Mouse (Mus musculus) ES-CJ7 (cell line): Measurements from ENCODE around the gene Ticam1.

Experiments
- DNase-seq: peaks from one replicate; pipeline ENCODE4 v3.0.0; 2011; ENCODE audit warnings: low read depth, low spot score

Gene Ticam1

DNA sequence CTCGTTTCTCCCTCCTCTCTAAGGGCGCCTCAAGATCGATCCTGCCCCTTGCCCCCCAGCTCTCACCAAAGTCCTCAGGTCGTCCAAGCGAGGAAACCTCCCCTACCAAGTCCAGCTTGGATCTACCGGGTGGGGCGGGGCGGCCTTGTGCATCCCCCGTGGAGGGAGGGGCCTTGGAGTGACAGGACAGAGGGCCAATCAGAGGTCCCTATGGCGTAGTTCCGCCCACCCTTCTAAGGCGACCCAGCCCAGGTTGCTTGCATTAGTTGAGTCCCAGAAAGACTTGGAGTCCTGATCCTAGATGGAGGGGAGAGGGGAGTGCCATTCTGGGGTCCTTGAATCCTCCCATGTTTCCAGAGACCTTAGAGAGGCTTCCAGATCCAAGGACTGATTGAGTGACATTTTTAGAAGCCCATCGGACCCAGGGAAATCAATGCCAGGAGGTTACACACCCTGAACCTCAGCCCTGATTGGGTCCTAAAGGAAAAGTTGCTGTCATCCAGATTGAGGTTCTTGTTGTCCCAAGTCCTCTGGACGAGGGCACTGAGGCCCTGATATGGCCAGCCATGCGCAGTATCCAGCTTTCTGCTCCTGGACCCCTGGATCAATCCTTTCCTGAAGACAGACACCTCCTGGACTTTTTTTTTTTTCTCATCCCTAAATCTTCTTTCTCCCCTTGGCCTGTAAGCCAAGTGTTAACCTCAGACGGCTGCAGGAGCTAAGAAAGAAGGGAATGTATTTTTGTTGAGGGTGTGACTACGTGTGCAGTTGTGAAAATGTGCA lies 14.0 kb upstream of the Ticam1 start:
- DNase-seq, result peak; percentile 96

DNA sequence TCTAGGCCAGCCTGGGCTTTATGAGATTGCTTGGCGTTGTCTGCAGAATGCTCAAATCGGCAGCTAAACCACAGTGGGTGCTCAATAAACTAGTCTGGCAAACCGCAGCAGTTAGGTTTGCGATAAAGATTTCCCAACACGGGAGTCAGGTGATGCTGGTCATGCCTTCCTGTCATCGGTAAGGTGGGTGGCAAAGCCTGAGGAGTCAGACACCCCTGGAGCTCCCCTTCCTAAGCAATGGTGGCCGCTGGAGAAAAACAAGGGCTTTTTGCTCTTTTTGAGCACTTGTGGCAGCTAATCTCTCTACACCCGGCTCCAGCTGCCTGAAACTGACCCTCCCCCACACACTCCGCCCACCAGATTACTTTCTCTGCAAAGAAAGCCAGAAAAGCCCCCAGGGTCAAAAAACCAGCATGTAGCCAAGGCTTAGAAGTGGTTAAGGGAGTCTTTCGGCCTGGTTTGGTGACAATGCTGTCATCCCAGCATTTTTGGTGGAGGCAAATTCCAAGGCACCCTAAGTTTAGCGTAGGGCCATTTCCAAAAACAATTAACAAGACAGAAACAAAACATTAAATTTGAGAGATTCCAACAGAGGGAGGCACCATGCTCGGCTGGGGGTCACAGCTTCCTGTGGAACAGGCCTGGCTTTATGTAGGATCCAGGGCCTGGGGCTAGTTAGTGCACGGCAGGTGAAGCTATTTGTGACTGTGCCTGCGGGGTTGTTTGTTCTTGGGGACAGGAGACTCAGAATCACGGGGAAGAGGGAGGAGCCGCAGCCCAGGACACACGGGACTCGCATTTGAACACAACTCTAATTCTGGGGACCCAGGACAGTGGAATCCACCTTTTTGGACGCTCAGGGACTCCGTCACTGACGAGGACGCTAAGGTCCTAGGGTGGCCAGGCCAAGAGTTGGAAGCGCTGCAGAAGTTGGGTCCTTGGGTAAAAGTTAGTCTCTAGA lies 13.1 kb upstream of the Ticam1 start:
- peak; percentile 88 for DNase-seq

DNA sequence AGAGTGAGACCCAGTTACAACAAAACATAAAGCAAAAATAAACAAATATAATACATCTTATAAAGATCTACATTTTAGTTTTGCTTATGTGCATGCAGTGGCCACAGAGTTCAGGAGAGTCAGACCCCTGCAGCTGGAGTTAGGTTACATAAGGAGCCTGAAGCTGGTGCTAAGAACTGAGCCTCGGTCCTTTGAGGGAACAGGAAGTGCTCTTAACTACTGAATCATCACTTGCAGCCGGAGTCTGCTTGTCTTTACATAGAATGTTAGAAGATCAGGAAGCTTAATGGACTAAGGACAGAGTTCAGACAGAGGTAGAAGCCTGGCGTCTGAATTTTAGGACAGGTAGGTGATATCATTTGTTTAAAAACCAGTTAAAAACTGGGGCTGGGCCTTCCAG lies 12.3 kb upstream of the Ticam1 start:
- DNase-seq, result no peak

DNA sequence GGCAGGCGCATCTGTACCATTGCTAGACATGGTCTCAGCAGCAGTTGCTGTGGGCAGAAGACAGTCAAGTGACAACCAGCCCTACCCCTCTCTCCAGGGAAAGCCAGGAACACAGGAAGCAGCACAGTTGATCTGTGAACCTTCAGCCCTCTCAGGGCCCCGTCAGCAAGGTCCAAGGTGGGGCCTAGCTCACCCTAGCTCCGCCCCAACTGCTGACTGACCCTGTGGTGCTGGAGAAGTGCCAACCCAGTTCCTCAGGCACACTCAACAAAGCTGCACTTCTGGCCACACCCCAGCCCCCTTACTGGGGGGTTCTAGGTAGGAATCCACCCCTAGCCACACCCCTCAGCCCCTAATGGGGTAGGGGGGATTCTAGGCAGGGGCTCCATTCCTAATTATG lies 11.2 kb upstream of the Ticam1 start:
- peak; percentile 76 for DNase-seq

DNA sequence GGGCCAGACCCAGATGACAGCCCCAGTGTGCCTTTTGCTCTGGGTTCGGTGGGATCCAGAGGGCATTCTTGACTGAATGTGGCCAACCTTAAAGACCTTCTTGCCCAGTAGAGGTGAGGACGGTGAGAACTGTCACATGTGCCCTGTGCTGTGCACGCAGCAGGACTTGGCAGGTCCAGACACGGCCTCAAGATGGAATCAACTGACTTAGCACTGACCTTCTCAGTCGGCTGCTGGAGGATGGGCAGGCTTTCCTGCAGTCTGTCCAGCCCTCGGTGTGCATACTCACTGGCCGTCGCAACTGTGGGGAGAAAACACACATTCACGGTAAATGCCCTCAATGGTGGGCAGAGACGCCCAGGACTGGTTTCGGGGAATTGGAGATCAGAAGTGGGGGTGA lies 9.4 kb upstream of the Ticam1 start:
- no peak for DNase-seq

DNA sequence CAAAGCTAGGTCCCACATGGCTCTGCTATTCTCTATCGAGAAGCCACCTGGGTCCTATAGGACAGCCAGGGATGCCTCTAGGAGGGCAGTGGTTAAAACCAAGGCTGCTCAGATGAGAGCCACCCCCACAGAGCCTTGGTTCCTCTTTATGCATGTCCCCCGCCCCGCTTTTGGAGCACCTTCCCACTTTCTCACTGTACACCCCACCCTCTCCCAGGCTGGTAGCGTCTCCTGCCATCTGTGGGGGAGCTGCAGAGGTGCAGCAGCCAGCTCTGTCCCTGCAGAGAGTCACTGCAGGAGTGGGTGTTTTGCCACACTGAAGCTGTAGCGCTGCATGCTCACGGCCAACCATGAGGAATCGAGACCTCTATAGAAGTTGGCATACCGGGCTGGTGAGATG lies 6.7 kb upstream of the Ticam1 start:
- no peak for DNase-seq

DNA sequence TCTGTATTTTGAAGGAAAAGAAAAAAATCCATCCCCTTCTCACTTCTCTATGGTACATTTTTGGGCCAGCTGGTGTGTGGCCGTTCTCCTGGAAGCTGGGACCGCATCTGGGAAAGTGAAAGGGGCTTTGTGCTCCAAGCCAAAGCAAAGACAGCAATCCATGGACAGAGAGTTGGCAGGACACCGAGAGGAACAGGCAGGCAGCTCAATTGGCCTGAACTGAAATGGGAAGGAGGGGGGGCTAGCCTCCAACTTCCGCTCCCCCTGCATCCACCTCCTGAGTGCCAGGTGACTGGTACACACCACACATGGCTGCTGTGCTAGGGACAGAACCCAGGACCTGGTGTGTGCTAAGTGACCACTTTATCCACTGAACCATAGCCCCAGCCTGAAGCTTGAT lies 6.2 kb upstream of the Ticam1 start:
- no peak for DNase-seq

DNA sequence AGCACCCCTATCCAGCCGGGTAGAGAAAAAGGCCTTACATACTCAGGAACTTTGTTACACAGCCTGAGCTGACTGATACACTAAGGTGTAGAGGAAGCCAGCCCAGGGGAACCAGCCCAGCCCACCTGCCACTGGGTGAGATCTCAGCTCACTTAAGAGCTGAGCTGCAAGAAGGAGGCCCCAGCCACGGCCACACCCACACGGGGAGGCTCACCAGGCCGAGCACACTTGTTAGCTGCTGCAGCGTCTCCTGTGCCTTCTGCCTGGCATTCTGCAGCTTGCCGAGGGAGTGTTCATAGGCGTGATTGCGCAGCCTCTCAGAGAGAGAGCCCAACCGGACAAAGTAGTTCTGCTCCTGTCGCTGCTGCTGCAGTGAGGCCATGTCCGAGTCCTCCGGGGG lies 4.6 kb upstream of the Ticam1 start:
- DNase-seq, result peak; percentile 55

DNA sequence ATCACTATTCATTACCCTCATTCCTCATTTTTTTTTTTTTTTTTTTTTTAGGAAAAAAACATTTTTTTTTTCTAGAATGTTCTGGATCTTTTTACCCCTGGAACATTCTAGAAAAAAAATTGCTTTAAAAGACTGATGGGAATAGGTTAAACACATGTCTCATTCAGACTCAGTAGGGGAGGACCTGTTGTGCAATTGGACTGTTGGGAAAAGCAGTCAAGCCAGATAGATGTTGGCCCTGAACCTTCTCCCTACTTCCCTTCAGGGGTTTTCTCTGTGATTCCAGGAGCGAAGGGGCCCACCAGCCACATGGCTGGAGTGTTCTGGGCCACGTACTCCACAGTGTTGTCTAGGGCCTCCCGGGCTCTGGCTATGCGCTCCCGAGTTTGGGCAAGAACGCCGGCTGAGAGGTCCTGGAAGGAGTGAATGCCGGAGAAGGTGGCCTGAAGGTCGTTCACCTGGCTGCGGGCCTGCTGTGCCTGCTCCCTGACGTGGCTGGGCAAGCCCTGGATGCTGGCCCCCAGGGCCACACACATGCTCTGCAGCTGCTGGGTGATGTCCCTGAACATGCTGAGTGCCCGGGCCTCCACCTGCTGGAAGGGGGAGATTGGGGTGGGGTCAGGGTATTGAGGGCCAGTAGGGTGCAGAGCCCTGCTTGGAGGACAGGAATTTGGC lies 3.0 kb upstream of the Ticam1 start:
- DNase-seq, result no peak

DNA sequence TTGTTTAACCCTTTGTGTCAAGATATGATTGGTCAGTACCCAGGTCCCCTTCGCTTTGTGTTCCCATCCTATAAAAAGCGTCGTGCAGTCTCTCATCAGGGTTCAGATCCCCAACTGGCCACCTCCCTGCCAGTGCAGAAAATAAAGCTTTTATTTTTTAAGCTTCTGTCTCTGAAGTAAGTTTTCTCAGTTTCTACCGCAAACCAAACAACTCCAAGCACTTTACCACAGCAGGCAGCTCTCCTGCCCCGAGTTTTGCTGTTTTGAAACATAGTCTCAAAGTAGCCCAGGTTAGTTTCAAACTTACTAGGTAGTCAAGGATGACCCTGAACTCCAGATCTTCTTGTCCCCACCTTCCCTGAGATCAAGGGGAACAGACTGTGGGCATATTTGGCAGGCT lies 1.8 kb upstream of the Ticam1 start:
- no peak for DNase-seq

DNA sequence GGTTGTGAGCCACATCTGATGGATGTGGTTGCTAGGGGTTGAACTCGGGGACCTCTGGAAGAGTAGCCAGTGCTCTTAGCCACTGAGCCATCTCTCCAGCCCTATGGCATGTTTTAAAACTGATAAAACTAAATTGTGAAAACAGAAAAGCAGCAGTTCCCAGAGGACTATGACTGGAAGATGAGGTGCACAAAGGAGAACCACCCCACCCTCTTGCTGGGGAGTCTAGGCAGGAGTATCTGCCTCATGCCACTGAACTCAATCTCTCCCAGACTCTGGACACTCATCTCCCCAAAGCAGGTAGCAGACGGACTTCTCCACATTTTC lies 944 bp upstream of the Ticam1 start:
- no peak for DNase-seq

DNA sequence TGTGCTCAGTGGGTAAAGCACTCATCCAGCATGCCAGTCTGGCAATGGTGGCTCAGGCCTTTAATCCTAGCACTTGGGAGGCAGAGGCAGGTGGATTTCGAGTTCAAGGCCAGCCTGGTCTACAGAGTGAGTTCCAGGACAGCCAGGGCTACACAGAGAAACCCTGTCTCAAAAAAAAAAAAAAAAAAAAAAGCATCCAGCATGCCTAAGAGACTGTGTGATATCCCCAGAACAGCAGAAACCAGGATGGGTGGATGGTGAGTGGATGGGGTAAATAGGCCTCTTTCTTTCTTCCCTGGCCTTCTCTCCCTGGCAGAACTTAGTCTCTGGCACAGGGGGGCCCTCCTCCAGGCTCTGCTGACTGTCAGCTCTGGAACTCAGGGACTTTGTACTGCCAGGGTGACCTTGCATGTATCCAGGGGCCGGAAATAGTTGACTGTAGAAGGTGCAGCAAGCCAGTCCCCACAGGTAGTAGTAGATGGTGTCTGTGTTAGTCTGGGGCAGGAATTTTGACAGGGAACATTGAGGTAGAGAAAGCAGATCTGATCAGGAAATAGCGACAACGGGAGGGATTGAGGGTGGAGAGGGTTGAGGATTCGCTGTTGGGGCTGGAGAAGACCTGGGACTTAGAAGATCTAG lies 625 bp downstream of the Ticam1 start:
- DNase-seq, result no peak

DNA sequence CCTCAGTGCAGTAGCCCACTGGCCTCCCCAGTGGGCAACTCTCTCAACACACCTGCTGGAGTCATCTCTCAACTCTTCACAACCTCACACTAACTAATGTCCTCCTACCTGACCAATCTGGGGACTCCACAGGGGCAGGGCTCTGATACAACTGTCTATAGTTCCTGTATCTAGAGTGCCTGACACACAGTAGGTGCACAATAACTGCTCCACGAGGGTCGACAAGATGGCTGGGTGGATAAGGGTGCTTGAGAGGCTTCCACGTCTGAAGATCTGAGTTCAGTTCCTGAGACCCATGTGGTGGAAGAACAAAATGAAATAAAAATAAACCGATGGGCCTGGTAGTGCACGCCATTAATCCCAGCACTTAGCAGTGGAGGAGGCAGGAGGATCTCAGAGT lies 2.6 kb downstream of the Ticam1 start:
- DNase-seq, result no peak

DNA sequence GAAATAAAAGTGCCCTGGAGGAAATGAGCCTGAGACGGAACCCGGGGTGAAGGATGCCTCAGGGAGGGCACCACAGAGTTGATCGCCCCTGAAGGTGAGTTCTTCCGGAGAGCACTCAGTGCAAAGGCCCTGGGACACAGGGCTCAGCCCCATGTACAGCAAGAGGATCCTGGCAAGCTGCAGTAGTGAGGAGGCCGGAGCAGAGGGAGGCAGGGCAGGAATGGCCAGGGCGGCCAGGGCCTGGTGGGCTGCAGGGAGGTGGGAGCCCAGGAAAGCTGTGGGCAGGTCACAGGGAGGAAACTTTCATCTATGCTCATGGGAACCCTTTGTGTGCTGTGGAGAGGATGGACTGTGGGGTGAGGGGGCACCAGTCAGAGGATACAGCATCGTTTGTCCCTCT lies 3.1 kb downstream of the Ticam1 start:
- no peak for DNase-seq

DNA sequence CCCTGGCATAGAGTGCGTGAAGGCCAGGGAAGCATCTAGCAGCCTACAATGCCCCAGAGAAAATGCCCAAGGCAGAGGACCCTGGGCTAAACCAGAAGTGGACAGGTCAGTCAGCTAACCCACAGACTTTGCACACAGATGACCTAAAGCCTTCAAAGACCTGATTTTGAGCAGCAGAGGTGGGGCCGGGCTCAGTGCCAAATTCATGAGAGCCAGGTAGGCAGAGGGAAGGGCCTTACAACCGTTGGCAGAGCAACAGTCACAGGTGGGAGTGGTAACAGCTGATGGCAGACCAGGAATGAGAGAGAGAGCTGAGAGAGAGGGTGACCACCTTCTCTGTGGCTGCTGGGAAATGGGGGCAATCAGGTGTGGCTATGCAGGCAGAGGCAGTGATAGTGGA lies 3.9 kb downstream of the Ticam1 start:
- no peak for DNase-seq

DNA sequence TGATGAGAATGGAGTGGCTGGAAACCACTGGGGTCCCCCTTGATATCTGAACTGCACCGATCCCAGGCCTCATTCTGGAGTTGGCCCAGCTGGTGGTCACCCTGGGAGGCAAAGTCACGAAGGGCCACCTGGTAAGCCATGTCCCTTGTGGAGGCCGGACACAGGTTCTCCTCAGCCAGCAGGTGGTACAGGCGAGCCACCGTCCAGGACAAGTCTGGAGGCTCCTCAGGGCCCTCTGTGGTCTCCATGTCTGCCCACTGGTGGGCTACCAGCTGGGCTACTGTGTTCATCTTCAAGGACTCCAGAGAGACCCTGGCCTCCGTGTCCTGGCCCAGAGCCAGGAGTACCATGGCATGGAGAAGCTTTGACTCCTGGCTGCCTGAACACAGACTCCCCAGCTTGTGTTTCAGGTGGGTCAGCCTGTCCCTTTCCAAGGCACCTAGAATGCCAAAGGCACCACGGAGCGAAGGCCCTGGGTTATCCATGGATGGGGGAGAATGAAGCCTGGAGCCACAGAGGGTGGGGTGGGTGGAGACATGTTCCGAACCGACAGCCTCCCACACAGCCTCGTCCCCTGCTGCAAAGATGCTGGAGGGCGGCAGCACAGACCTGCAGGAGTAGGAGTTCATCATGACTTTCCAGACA lies 4.9 kb downstream of the Ticam1 start:
- DNase-seq, result no peak

DNA sequence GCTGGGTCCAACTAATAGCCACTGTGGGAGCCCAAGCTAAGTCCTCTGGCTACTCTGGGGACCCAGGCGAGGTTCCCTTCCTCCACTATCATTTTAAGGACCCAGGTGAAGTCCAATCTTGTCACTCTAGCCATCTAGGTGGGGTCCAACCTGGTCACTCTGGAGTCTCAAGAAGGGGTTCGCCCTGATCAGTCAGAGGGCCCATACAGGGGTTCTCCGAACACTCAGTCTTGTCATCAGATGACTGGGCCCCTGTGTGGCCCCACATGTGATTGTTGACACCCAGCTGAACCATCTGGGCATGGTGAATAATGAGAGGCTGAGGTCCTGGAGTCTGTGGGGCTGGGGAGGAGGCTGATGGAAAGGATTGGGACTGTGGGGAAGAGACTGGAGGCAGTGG lies 6.8 kb downstream of the Ticam1 start:
- no peak for DNase-seq

DNA sequence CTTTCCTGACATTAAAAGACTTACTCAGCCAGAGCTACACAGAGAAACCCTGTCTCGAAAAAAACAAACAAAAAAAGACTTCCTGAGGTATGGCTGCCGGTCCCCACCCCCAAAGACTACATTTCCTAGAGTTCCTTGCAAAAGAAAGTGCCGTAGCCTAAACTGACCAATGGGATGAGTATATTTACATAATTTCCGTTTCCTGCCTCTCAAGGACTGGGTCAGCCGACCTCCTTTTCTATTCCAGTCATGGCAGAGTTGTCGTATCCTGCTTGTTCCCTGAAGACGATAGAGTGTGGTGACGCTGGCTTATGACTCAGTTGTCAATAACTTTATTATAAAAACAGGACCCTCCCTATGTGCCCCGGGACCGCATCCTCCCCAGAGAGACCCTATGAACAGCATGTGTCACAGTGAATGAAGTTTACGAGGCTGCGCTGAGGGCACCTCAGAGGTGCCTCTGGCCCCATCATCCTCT lies 7.4 kb downstream of the Ticam1 start:
- peak; percentile 82 for DNase-seq

DNA sequence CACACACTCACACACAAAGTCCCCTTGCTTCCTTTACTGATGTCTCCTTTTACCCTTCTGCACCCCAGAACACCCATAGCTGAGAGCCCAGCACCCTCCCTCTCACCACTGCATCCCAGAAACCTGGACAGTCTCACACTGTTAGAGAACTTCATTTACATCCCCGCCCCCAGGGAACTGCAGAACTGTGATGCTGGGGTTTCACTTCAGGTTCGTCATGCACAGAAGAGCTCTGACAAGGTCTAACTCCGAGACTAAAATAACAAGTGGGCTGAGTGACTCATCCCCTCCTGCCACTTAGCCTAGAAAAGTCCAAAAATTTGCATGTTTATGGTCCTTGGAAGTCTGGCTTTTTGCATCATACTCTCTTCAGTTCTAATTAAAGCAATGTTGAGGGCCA lies 10.3 kb downstream of the Ticam1 start:
- no peak for DNase-seq

DNA sequence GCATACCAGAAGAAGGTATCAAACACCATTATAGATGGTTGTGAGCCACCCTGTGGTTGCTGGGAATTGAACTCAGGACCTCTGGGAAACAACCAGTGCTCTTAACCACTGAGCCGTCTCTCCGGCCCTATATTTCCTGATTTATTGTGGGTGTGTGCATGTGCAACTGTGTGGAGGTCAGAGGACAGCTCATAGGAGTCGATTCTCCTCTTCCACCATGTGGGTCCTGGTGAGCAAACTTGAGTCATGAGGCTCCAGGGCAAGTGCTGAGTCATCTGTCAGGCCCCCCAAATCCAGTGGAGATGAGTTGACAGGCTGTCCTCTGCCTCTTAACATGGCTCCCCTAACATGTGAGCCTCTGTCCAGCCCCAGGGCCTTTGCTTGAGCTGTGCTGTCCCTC lies 10.7 kb downstream of the Ticam1 start:
- no peak for DNase-seq

DNA sequence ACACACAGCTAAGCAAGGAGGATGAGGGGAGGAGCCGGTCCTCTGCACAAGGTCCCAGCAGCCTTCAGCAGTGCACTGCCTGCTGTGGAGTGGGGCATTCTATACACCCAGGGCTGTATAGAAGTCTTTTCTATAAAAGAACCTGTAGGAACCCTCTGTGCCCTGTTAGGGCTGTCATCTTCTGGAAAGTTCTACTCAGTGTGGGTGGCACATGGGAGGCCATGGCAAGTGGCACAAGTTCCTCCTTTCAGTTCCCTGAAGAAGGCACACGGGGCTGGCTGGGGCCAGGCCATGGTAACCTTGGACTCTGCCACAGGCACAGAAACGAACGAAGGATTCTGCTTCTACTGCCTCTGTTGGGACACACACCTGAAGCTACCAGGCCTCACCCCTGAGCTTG lies 11.6 kb downstream of the Ticam1 start:
- DNase-seq, result no peak
